Mouse (Mus musculus): ENCODE results near the gene Ly6g. TPM values are rescaled to one million over a fixed set of nuclear protein-coding genes. Genes with fewer than 3 reads are reported as not detected.
"Not testable (repeated sequence)": the region's sequence is repeated elsewhere in the genome, so short reads cannot be mapped to it uniquely, and the experiment has no call there.

Ly6g gene
- total and polyA plus RNA-seq, 3 experiments, result not detected

DNA sequence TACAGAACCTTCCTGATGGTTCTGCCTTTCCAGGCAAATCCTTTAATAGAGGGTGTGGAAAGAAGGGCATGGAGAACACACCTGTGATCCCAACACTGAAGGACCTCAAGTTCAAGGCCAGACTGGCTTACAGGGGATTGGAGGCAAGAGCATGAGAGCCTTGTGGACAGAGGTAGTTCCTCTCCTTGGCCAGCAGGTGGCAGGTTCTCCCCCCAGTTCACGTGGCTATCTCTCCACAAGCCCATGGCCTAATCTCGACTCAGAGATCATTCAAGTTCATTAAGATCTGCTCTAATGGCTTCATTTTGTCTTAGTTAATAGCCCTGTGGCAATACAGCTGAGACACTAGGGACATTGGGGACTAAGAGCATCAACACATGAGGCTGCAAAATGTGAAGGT is 35.0 kb upstream of the Ly6g start (continued):
- no peak for TF ChIP-seq MEF2A (IDR thresholded peaks at IDR 0.05; ENCODE audit: extremely low read depth, insufficient replicate concordance, low read depth, low read length, poor library complexity, severe bottlenecking)
- TF ChIP-seq JUND (IDR thresholded peaks at IDR 0.05; ENCODE audit: low read depth, low read length), result no peak
- no peak for TF ChIP-seq POLR2A (IDR thresholded peaks at IDR 0.05; ENCODE audit: control insufficient read depth in 1 of 2, insufficient read depth in 1 of 2, low read depth in 1 of 2, low read length in 2 of 2, poor library complexity in 1 of 2)
- TF ChIP-seq ELF1 (IDR thresholded peaks at IDR 0.05; ENCODE audit: low read depth, low read length), result no peak
- TF ChIP-seq MXI1 (IDR thresholded peaks at IDR 0.05; ENCODE audit: low read depth, low read length), result no peak
- TF ChIP-seq MYC (IDR thresholded peaks at IDR 0.05; ENCODE audit: low read depth, low read length), result 0 out of 2 replicates have a peak, but pooled peaks have one; percentile 21
- no peak for TF ChIP-seq GABPA (IDR thresholded peaks at IDR 0.05; ENCODE audit: low read depth, low read length)
- TF ChIP-seq ZNF384 (IDR thresholded peaks at IDR 0.05; ENCODE audit: low read depth, low read length), result no peak
- no peak for TF ChIP-seq ZMIZ1 (IDR thresholded peaks at IDR 0.05; ENCODE audit: low read depth, low read length)
- peak; percentile 38 for TF ChIP-seq SMC3 (IDR thresholded peaks at IDR 0.05; ENCODE audit: low read depth, low read length)
- TF ChIP-seq NELFE (IDR thresholded peaks at IDR 0.05; ENCODE audit: low read depth, low read length), result no peak
- TF ChIP-seq GATA1 (IDR thresholded peaks at IDR 0.05; ENCODE audit: low read depth, low read length), result no peak
- TF ChIP-seq CTCF (IDR thresholded peaks at IDR 0.05 in 2 of 3, conservative IDR thresholded peaks at IDR 0.05 in 1 of 3; ENCODE audit: control insufficient read depth in 1 of 3, insufficient read depth in 1 of 3, low read depth in 2 of 3, low read length in 3 of 3, poor library complexity in 1 of 3, severe bottlenecking in 1 of 3), result peak; percentile 61 to 80 (median 71)
- TF ChIP-seq TAL1 (IDR thresholded peaks at IDR 0.05; ENCODE audit: low read length), result no peak
- no peak for TF ChIP-seq NRF1 (IDR thresholded peaks at IDR 0.05; ENCODE audit: insufficient read depth, low read depth, low read length, poor library complexity, severe bottlenecking)
- TF ChIP-seq TBP (IDR thresholded peaks at IDR 0.05; ENCODE audit: low read depth, low read length), result no peak
- TF ChIP-seq POLR2AphosphoS5 (IDR thresholded peaks at IDR 0.05; ENCODE audit: borderline replicate concordance, low read depth, low read length), result no peak
- no peak for TF ChIP-seq RCOR1 (IDR thresholded peaks at IDR 0.05; ENCODE audit: low read depth, low read length)
- TF ChIP-seq BHLHE40 (IDR thresholded peaks at IDR 0.05; ENCODE audit: borderline replicate concordance, low read depth, low read length), result no peak

DNA sequence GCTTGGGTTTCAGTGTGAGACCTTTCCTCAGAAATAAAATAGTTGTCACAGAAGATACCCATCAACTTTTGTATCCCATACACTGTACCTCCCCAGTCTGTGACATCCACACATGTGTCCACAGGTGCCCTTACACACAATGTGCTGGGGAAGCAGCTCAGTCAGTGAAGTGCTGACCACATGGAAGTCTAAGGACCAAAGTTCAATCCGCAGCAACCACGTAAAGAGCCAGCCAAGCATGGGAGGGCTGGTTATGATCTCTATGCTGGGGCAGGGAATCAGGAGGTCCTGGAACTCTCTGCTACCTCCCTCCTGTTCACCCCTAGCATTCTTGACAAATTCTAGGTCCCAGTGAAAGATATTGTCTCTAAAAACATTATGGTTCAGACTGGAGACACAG is 22.7 kb upstream of the Ly6g start:
- H3K27ac ChIP-seq (ENCODE audit: control insufficient read depth, low read depth, low read length); H3K27me3 ChIP-seq (ENCODE audit: control insufficient read depth in 1 of 2, insufficient read depth in 2 of 2, low read length in 2 of 2); DNase-seq (ENCODE audit: low read depth, low spot score); H3K9me3 ChIP-seq (replicated peaks; ENCODE audit: insufficient read depth, low read length); H3K36me3 ChIP-seq (ENCODE audit: control insufficient read depth in 1 of 2, insufficient read depth in 2 of 2, low read length in 2 of 2); H3K4me3 ChIP-seq (ENCODE audit: control insufficient read depth in 1 of 2, insufficient read depth in 1 of 2, low read depth in 2 of 2, low read length in 2 of 2); H3K9ac ChIP-seq (ENCODE audit: control insufficient read depth, low read depth, low read length, poor library complexity, severe bottlenecking); H3K4me1 ChIP-seq (ENCODE audit: control insufficient read depth in 1 of 2, insufficient read depth in 2 of 2, low read length in 2 of 2); H3K79me2 ChIP-seq (ENCODE audit: control insufficient read depth, insufficient read depth, low read length, poor library complexity): not testable (repeated sequence)

DNA sequence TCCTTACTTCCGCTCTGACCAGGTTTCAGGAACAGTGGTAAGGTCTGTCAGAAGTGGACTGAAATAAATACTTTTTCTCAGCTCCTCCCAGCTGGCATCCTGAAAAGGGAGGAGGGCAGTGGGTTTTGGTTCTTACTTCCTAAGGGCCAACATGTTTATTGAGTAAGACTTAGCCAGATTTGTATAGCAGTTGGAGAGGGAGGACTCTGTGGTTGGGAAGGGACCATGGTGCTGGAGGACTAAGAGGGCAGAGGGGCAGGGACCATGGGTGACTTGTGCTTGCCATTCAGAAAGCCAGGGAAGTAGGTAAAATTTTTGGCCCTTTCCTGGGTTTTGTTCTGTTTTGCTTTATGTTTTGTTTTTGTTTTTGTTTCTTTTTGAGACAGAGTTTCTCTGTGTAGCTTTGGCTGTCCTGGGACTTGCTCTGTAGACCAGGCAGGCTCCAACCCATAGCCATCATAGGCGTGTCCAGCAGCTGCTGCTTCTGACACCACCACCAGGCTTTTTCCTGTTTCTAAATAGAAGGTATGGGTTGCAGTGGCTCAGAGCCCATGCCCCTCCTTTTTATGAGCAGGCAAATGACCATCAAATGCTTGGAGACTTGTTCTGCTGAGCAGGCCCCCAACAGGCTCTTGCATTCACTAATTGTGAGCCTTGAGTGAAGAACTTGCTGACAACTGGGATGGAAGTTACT is 19.8 kb upstream of the Ly6g start:
- DNase-seq (ENCODE audit: low read depth, low spot score); H3K27ac ChIP-seq (ENCODE audit: control insufficient read depth, low read depth, low read length); H3K9ac ChIP-seq (ENCODE audit: control insufficient read depth, low read depth, low read length, poor library complexity, severe bottlenecking); H3K27me3 ChIP-seq (ENCODE audit: control insufficient read depth in 1 of 2, insufficient read depth in 2 of 2, low read length in 2 of 2); H3K4me3 ChIP-seq (ENCODE audit: control insufficient read depth in 1 of 2, insufficient read depth in 1 of 2, low read depth in 2 of 2, low read length in 2 of 2); H3K9me3 ChIP-seq (replicated peaks; ENCODE audit: insufficient read depth, low read length); H3K79me2 ChIP-seq (ENCODE audit: control insufficient read depth, insufficient read depth, low read length, poor library complexity); H3K4me1 ChIP-seq (ENCODE audit: control insufficient read depth in 1 of 2, insufficient read depth in 2 of 2, low read length in 2 of 2); H3K36me3 ChIP-seq (ENCODE audit: control insufficient read depth in 1 of 2, insufficient read depth in 2 of 2, low read length in 2 of 2): not testable (repeated sequence)

- H3K9me3 ChIP-seq (replicated peaks; ENCODE audit: insufficient read depth, low read length); H3K4me1 ChIP-seq (ENCODE audit: control insufficient read depth in 1 of 2, insufficient read depth in 2 of 2, low read length in 2 of 2); H3K27me3 ChIP-seq (ENCODE audit: control insufficient read depth in 1 of 2, insufficient read depth in 2 of 2, low read length in 2 of 2); H3K36me3 ChIP-seq (ENCODE audit: control insufficient read depth in 1 of 2, insufficient read depth in 2 of 2, low read length in 2 of 2); H3K9ac ChIP-seq (ENCODE audit: control insufficient read depth, low read depth, low read length, poor library complexity, severe bottlenecking); H3K79me2 ChIP-seq (ENCODE audit: control insufficient read depth, insufficient read depth, low read length, poor library complexity); DNase-seq (ENCODE audit: low read depth, low spot score); H3K4me3 ChIP-seq (ENCODE audit: control insufficient read depth in 1 of 2, insufficient read depth in 1 of 2, low read depth in 2 of 2, low read length in 2 of 2); H3K27ac ChIP-seq (ENCODE audit: control insufficient read depth, low read depth, low read length): not testable (repeated sequence)
These were observed 17.3 kb upstream of the Ly6g start for GRCm38 (mm10) chr15:75137739-75138138.
